Mouse (Mus musculus) testis, adult 2 months (tissue): ENCODE data around the gene Smg6.

Experiments used
- CTCF ChIP-seq: fragments of 200-500 bp; IDR thresholded peaks from 2 replicates; pipeline ENCODE4 v1.5.1; 2012; ENCODE audit warnings: low read depth, mild to moderate bottlenecking, inconsistent platforms, low read length, moderate library complexity; ENCODE audit not compliant: control insufficient read depth, insufficient read depth, insufficient replicate concordance
- POLR2A ChIP-seq: fragments of 200-500 bp; IDR thresholded peaks from 2 replicates; pipeline ENCODE4 v1.6.1; 2012; ENCODE audit warnings: low read depth, mild to moderate bottlenecking, inconsistent platforms, low read length, moderate library complexity; ENCODE audit not compliant: control insufficient read depth

DNA sequence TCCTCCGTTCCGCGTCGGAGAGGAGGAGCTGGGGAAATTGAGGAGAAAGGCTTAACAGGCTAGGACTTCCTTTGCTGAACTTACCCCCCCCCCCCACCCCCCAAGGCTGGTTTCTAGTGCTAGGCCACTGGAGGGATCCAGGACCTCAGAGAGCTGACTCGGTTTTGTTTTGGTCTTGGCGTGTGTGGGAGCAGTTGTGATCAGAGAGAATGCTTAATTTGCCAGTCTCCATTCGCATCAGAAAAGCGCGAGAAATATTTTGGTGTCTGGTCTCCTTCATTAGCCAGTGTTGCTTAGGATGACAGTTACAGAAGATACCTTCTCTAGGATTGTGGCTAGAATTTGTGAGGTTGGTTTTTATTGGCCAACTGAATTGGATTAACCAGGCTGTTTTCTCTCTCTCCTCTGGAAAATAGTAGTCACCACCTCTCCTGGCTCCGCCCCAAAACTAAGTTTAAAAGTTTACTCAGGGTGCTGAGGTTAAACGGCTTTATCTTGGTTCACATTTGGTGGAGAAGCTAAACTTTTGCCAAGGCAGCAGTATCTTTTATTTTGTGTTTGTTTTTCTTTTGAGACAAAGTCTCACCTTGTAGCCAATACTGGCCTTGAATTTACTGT, 874 bp downstream of the Smg6 start:
- TF ChIP-seq POLR2A = no peak
- no peak for TF ChIP-seq CTCF
